Mouse (Mus musculus): Measurements from ENCODE around the gene Arhgap5.
"Not testable (repeated sequence)": the region's sequence is repeated elsewhere in the genome, so short reads cannot be mapped to it uniquely, and the experiment has no call there.

DNA sequence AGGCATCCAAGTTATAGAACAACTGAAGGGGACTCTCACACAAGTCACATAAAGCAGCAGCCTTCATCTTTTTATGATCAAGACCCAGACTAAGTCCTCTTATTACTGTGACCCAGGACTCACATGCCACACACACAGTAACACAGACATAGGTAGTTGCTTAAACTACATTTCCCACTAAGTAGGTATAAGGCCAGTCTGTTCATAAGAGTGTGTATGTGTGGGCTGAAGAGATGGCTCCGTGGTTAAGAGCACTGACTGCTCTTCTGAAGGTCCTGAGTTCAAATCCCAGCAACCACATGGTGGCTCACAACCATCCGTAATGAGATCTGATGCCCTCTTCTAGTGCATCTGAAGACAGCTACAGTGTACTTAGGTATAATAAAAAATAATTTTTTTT is 82.7 kb downstream of the Arhgap5 start:
- not testable (repeated sequence) for TF ChIP-seq POLR2A (IDR thresholded peaks at IDR 0.05; ENCODE audit: low read depth, low read length); CTCF (IDR thresholded peaks at IDR 0.05; ENCODE audit: borderline replicate concordance, insufficient read depth, low read length)

Measured in embryonic fibroblast, embryonic 13.5 days (primary cell).